Mouse (Mus musculus): ENCODE results near the gene Magi3.

Magi3 gene

GRCm38 (mm10) chr3:104189823-104190222 is 30.4 kb downstream of the Magi3 start:
- DNase-seq (ENCODE audit: low read depth, low spot score): no peak

GRCm38 (mm10) chr3:104189234-104189633 is 30.9 kb downstream of the Magi3 start:
- no peak for DNase-seq (ENCODE audit: low read depth, low spot score)

- no peak for DNase-seq (ENCODE audit: low read depth, low spot score)
These were observed 35.9 kb downstream of the Magi3 start for GRCm38 (mm10) chr3:104184270-104184669.

- no peak for DNase-seq (ENCODE audit: low read depth, low spot score)
These were observed 36.5 kb downstream of the Magi3 start for GRCm38 (mm10) chr3:104183656-104184055.

- no peak for DNase-seq (ENCODE audit: low read depth, low spot score)
These were observed 37.5 kb downstream of the Magi3 start for GRCm38 (mm10) chr3:104182711-104183110.

- DNase-seq (ENCODE audit: low read depth, low spot score): no peak
These were observed 58.8 kb downstream of the Magi3 start for GRCm38 (mm10) chr3:104161347-104161746.

GRCm38 (mm10) chr3:104160603-104161002 is 59.6 kb downstream of the Magi3 start:
- DNase-seq (ENCODE audit: low read depth, low spot score): no peak

- no peak for DNase-seq (ENCODE audit: low read depth, low spot score)
These were observed 70.0 kb downstream of the Magi3 start for GRCm38 (mm10) chr3:104150146-104150545.

GRCm38 (mm10) chr3:104142376-104142775 is 77.8 kb downstream of the Magi3 start:
- no peak for DNase-seq (ENCODE audit: low read depth, low spot score)

- DNase-seq (ENCODE audit: low read depth, low spot score): no peak
These were observed 81.2 kb downstream of the Magi3 start for GRCm38 (mm10) chr3:104138953-104139450.

- no peak for DNase-seq (ENCODE audit: low read depth, low spot score)
These were observed 94.5 kb downstream of the Magi3 start for GRCm38 (mm10) chr3:104125628-104126027.

- no peak for DNase-seq (ENCODE audit: low read depth, low spot score)
These were observed 96.3 kb downstream of the Magi3 start for GRCm38 (mm10) chr3:104123846-104124245.

- no peak for DNase-seq (ENCODE audit: low read depth, low spot score)
These were observed 110.7 kb downstream of the Magi3 start for GRCm38 (mm10) chr3:104109478-104109877.

GRCm38 (mm10) chr3:104104942-104105341 is 115.2 kb downstream of the Magi3 start:
- DNase-seq (ENCODE audit: low read depth, low spot score): no peak

GRCm38 (mm10) chr3:104101721-104102120 is 118.5 kb downstream of the Magi3 start:
- DNase-seq (ENCODE audit: low read depth, low spot score): no peak

- DNase-seq (ENCODE audit: low read depth, low spot score): no peak
These were observed 118.9 kb downstream of the Magi3 start for GRCm38 (mm10) chr3:104101249-104101648.

- DNase-seq (ENCODE audit: low read depth, low spot score): no peak
These were observed 124.2 kb downstream of the Magi3 start for GRCm38 (mm10) chr3:104095936-104096335.

- no peak for DNase-seq (ENCODE audit: low read depth, low spot score)
These were observed 125.5 kb downstream of the Magi3 start for GRCm38 (mm10) chr3:104094646-104095045.

GRCm38 (mm10) chr3:104092759-104093158 is 127.4 kb downstream of the Magi3 start:
- no peak for DNase-seq (ENCODE audit: low read depth, low spot score)

- no peak for DNase-seq (ENCODE audit: low read depth, low spot score)
These were observed 138.1 kb downstream of the Magi3 start for GRCm38 (mm10) chr3:104082031-104082430.

- no peak for DNase-seq (ENCODE audit: low read depth, low spot score)
These were observed 141.4 kb downstream of the Magi3 start for GRCm38 (mm10) chr3:104078725-104079124.

- no peak for DNase-seq (ENCODE audit: low read depth, low spot score)
These were observed 150.8 kb downstream of the Magi3 start for GRCm38 (mm10) chr3:104069395-104069794.

- DNase-seq (ENCODE audit: low read depth, low spot score): no peak
These were observed 161.1 kb downstream of the Magi3 start for GRCm38 (mm10) chr3:104059001-104059622.

- DNase-seq (ENCODE audit: low read depth, low spot score): no peak
These were observed 187.4 kb downstream of the Magi3 start for GRCm38 (mm10) chr3:104032747-104033146.
